Mouse (Mus musculus): ENCODE results near the gene Myoz1. TPM values are rescaled to one million over a fixed set of nuclear protein-coding genes. Genes with fewer than 3 reads are reported as not detected.
A peak's percentile ranks its signal among the peaks of the same experiment; 100 is the strongest.

Myoz1 gene
- polyA plus RNA-seq, 1 experiment from 2014 or later = 0.24 TPM

DNA sequence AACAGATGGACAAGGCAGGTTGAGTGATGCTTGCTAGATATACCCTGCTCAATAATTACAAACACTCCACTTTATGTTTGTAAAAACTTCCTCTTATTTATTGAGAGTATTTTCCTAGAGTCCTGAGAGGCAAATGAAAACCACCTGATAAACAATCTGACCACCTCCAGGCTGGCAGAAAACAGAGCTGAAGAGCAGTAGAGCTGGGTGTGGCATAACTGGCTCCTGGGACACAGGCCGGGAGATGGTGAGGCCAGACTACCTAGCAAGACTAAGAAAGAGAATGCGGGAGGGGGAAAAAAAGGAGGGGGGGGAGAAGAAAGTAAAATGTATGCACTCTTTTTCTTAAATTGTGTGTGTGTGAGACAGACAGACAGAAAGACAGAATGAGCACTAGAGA is 33.9 kb downstream of the Myoz1 start:
- TF ChIP-seq CTCF (IDR thresholded peaks at IDR 0.05; ENCODE audit: low read depth) = no peak
- no peak overlapping the region for H3K9ac ChIP-seq
- no peaks in the 10 kb centered on the region for H3K9me3 ChIP-seq (ENCODE audit: low read depth, low read length)
- H3K27ac ChIP-seq (ENCODE audit: low read depth) = no peak overlapping the region
- no peak for DNase-seq
- no peaks in the 10 kb centered on the region for H3K4me1 ChIP-seq (ENCODE audit: insufficient read depth)
- ATAC-seq (ENCODE audit: insufficient read depth) = no peak
- WGBS = 77% methylated on average over 2 of the region's 2 CpGs
- no peaks in the 10 kb centered on the region for H3K36me3 ChIP-seq (ENCODE audit: insufficient read depth)
- no peak overlapping the region for H3K4me3 ChIP-seq (ENCODE audit: low read depth, low read length)
- no peak overlapping the region for H3K4me2 ChIP-seq
- H3K27me3 ChIP-seq (ENCODE audit: insufficient read depth, low read length) = no peaks in the 10 kb centered on the region

DNA sequence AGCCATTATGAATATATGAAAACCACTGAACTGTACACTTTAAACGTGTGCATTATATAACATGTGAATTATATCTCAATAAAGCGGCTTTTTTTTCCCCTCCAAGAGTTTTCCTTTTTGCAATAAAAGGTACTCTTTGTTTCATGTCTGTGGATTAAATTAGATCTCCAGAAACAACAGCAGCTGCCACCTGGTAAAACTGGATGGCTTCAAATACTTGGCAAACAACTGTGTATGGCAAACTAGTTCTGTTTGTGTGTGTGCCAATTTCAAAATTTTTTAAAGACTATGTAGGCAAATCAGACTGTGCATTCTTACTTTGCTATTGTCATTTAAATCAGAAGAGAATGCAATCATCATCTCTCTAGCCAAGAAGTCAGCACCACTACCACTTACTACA is 34.4 kb downstream of the Myoz1 start:
- Histone ChIP-seq H3K27me3 (ENCODE audit: insufficient read depth, low read length) (no peaks in the 10 kb centered on the region), H3K4me2 (no peak overlapping the region), H3K9ac (no peak overlapping the region), H3K36me3 (ENCODE audit: insufficient read depth) (no peaks in the 10 kb centered on the region), H3K9me3 (ENCODE audit: low read depth, low read length) (no peaks in the 10 kb centered on the region), H3K27ac (ENCODE audit: low read depth) (no peak overlapping the region), H3K4me1 (ENCODE audit: insufficient read depth) (no peaks in the 10 kb centered on the region), H3K4me3 (ENCODE audit: low read depth, low read length) (no peak overlapping the region)
- ATAC-seq (ENCODE audit: insufficient read depth) (no peak), DNase-seq (no peak)
- no peak for TF ChIP-seq CTCF (IDR thresholded peaks at IDR 0.05; ENCODE audit: low read depth)
- WGBS = 77% methylated on average over 2 of the region's 2 CpGs

DNA sequence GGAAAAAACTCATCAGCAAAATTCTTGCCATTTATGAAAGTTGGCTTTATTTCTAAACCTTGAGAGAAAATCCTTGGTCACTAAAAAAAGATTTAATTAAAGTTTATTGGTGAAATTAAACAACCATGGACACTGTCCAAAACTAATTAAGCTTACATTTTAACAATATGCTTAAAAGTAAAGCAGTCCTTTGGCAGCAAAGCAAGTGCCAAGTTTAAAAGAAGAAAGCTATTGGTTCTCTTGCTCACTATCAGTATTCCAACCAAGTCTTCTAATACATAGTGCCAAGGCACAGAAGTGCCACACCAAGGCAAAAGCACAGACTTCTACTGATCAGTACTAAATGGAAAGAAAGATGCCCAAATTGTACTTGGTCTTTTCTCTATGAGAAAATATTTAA is 37.2 kb downstream of the Myoz1 start:
- H3K4me2 ChIP-seq = no peak overlapping the region
- H3K4me3 ChIP-seq (ENCODE audit: low read depth, low read length) = no peak overlapping the region
- no peaks in the 10 kb centered on the region for H3K4me1 ChIP-seq (ENCODE audit: insufficient read depth)
- DNase-seq = no peak
- H3K9me3 ChIP-seq (ENCODE audit: low read depth, low read length) = no peaks in the 10 kb centered on the region
- H3K27me3 ChIP-seq (ENCODE audit: insufficient read depth, low read length) = no peaks in the 10 kb centered on the region
- H3K27ac ChIP-seq (ENCODE audit: low read depth) = no peak overlapping the region
- ATAC-seq (ENCODE audit: insufficient read depth) = no peak
- H3K9ac ChIP-seq = no peak overlapping the region
- TF ChIP-seq CTCF (IDR thresholded peaks at IDR 0.05; ENCODE audit: low read depth) = no peak
- H3K36me3 ChIP-seq (ENCODE audit: insufficient read depth) = no peaks in the 10 kb centered on the region

DNA sequence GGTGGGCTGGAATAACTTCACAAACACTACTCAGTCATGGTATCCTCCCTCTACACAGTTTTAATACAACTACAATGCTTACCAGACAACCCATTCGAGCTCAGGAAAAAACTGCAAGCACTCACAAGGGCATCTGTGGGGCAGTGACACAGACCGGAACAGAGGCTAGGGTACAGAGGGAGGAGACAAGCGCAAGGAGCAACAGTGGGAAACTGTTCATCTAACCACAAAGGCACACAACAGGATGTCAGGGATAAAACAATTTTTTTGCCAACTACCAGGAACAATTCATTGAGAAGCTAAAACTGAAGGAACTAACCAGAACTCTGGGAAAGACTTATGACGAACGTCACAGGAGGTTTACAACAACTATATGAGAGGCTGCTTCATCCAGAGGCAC is 38.1 kb downstream of the Myoz1 start:
- TF ChIP-seq CTCF (IDR thresholded peaks at IDR 0.05; ENCODE audit: low read depth) = no peak
- no peaks in the 10 kb centered on the region for H3K9me3 ChIP-seq (ENCODE audit: low read depth, low read length)
- no peaks in the 10 kb centered on the region for H3K27me3 ChIP-seq (ENCODE audit: insufficient read depth, low read length)
- no peak overlapping the region for H3K27ac ChIP-seq (ENCODE audit: low read depth)
- DNase-seq (no peak), ATAC-seq (ENCODE audit: insufficient read depth) (no peak)
- H3K4me2 ChIP-seq = no peak overlapping the region
- no peak overlapping the region for H3K9ac ChIP-seq
- 71% methylated on average over 5 of the region's 5 CpGs for WGBS
- no peaks in the 10 kb centered on the region for H3K36me3 ChIP-seq (ENCODE audit: insufficient read depth)
- no peaks in the 10 kb centered on the region for H3K4me1 ChIP-seq (ENCODE audit: insufficient read depth)
- no peak overlapping the region for H3K4me3 ChIP-seq (ENCODE audit: low read depth, low read length)

DNA sequence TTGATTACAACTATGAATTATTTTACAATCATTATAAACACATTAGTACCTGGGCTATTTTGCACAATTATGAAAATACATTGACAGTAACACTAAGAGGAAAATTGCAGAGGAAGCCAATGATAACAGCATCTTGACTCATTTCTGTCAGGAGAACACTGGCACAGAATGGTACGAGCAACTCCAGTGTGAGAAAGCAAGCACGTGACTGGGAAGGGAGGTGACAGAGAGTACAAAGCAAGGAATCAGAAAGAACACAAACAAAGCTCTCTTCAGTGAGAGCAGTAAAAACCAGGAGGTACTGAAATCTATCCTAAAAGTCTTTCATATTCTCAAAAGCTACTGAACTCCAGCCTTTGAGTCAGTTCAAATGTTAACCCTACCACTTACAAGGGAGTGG is 39.9 kb downstream of the Myoz1 start:
- no peak overlapping the region for H3K27ac ChIP-seq (ENCODE audit: low read depth)
- no peaks in the 10 kb centered on the region for H3K9me3 ChIP-seq (ENCODE audit: low read depth, low read length)
- H3K9ac ChIP-seq = no peak overlapping the region
- H3K4me3 ChIP-seq (ENCODE audit: low read depth, low read length) = no peak overlapping the region
- no peak for TF ChIP-seq CTCF (IDR thresholded peaks at IDR 0.05; ENCODE audit: low read depth)
- WGBS = 23% methylated on average over 2 of the region's 2 CpGs
- no peak for ATAC-seq (ENCODE audit: insufficient read depth)
- no peak for DNase-seq
- no peaks in the 10 kb centered on the region for H3K27me3 ChIP-seq (ENCODE audit: insufficient read depth, low read length)
- H3K4me1 ChIP-seq (ENCODE audit: insufficient read depth) = no peaks in the 10 kb centered on the region
- H3K36me3 ChIP-seq (ENCODE audit: insufficient read depth) = no peaks in the 10 kb centered on the region
- no peak overlapping the region for H3K4me2 ChIP-seq

DNA sequence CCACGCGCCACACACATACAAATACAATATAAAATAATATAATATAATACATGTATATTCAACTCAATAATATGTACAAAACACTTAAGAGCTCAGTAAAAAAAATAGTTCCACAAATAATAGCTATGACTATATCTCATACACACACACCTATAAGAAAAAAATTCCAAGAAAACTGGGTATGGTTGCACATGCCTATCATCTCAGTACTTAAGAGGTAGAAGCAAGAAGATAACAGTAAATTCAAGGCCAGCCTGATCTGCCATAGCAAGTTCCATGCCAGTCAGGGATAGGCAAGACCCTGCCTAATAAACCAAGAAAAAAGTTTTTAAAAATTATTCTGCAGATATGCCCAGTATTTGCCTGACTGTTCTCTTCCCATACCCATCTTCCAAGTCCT is 41.3 kb downstream of the Myoz1 start:
- 94% methylated on average over 2 of the region's 2 CpGs for WGBS
- Histone ChIP-seq H3K4me3 (ENCODE audit: low read depth, low read length) (no peak overlapping the region), H3K9me3 (ENCODE audit: low read depth, low read length) (no peaks in the 10 kb centered on the region), H3K4me1 (ENCODE audit: insufficient read depth) (no peaks in the 10 kb centered on the region), H3K9ac (no peak overlapping the region), H3K27me3 (ENCODE audit: insufficient read depth, low read length) (no peaks in the 10 kb centered on the region), H3K36me3 (ENCODE audit: insufficient read depth) (no peaks in the 10 kb centered on the region), H3K27ac (ENCODE audit: low read depth) (no peak overlapping the region), H3K4me2 (no peak overlapping the region)
- DNase-seq (no peak), ATAC-seq (ENCODE audit: insufficient read depth) (no peak)
- no peak for TF ChIP-seq CTCF (IDR thresholded peaks at IDR 0.05; ENCODE audit: low read depth)

DNA sequence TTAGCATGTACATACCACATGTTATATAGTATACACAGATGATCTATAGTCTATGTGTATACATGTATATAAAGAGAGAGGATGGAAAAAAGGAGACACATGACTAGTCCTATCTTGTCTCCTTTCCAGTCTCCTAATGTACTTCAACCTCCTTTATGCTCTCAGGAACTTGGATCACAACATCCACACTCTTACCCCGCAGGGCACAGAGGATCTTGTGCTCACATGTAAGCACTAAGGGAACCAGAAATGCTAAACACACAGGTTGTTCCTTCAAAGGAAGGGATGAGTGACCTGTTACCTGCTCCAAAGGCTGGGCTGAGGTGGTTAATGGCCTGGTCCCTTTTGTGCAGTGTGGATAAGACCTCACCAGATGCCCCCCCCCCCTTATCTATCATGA is 43.5 kb downstream of the Myoz1 start:
- Histone ChIP-seq H3K9me3 (ENCODE audit: low read depth, low read length) (no peaks in the 10 kb centered on the region), H3K27ac (ENCODE audit: low read depth) (no peak overlapping the region), H3K9ac (no peak overlapping the region), H3K4me2 (no peak overlapping the region), H3K36me3 (ENCODE audit: insufficient read depth) (no peaks in the 10 kb centered on the region), H3K27me3 (ENCODE audit: insufficient read depth, low read length) (no peaks in the 10 kb centered on the region), H3K4me3 (ENCODE audit: low read depth, low read length) (no peak overlapping the region), H3K4me1 (ENCODE audit: insufficient read depth) (no peaks in the 10 kb centered on the region)
- no peak for TF ChIP-seq CTCF (IDR thresholded peaks at IDR 0.05; ENCODE audit: low read depth)
- no peak for DNase-seq
- ATAC-seq (ENCODE audit: insufficient read depth) = no peak
- 92% methylated on average over 1 of the region's 1 CpGs for WGBS

DNA sequence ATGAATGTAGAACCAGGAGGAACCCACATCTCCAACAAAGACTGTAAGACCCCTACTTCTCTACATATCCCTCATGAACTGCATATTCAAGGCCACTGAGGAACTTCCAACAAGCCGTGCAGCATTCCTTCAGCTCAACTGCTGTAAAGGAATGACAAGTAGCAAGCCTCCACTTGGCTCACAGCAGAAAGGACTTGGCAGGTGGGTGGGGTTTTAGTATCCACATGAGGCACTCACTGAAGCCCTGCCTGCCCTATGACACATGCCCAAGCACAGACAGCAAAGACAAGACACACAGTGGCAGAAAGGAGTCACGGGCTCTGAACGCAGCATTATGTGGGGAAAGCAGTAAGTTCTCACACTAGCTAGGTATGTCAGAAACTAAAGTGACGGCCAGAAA is 46.2 kb downstream of the Myoz1 start:
- WGBS = 57% methylated on average over 4 of the region's 4 CpGs
- Histone ChIP-seq H3K9ac (no peak overlapping the region), H3K9me3 (ENCODE audit: low read depth, low read length) (no peaks in the 10 kb centered on the region), H3K27ac (ENCODE audit: low read depth) (peak overlapping the region; percentile 67), H3K4me2 (0 out of 2 replicates have a peak overlapping the region, but pooled peaks have one; percentile 23), H3K4me3 (ENCODE audit: low read depth, low read length) (no peak overlapping the region), H3K4me1 (ENCODE audit: insufficient read depth) (no peaks in the 10 kb centered on the region), H3K36me3 (ENCODE audit: insufficient read depth) (peaks cover 6% of the 10 kb centered on the region), H3K27me3 (ENCODE audit: insufficient read depth, low read length) (no peaks in the 10 kb centered on the region)
- TF ChIP-seq CTCF (IDR thresholded peaks at IDR 0.05; ENCODE audit: low read depth) = no peak
- DNase-seq = peak; percentile 60
- ATAC-seq (ENCODE audit: insufficient read depth) = peak; percentile 65; the same call in 1 of the 2 replicates

Data from lung, embryonic 14.5 days (tissue).